Mouse (Mus musculus): ENCODE results near the gene Adgrg4.

Adgrg4 gene

DNA sequence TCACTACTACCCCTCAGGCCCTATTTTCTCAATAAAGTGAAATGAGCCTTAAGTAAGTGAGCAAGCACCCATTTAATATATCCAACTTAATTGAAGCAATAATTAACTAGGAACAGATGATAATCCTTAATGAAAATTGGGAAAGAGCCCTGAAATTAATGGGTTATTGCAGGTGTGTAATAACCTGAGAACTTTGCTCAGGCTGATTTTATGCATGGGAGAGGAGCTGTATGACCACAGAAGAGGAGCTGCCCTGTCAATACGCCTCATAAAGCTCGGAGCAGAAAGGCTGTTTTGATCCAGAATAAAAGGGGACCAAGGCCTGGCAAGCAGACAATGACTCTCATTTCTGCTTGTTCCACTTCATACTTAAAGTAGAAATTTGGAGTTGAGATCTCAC, at the start of gene Adgrg4:
Gene Adgrg4, plus strand, starts transcription at position 301 of the 400 bp plus-strand sequence.
- DNase-seq, result no peak

DNA sequence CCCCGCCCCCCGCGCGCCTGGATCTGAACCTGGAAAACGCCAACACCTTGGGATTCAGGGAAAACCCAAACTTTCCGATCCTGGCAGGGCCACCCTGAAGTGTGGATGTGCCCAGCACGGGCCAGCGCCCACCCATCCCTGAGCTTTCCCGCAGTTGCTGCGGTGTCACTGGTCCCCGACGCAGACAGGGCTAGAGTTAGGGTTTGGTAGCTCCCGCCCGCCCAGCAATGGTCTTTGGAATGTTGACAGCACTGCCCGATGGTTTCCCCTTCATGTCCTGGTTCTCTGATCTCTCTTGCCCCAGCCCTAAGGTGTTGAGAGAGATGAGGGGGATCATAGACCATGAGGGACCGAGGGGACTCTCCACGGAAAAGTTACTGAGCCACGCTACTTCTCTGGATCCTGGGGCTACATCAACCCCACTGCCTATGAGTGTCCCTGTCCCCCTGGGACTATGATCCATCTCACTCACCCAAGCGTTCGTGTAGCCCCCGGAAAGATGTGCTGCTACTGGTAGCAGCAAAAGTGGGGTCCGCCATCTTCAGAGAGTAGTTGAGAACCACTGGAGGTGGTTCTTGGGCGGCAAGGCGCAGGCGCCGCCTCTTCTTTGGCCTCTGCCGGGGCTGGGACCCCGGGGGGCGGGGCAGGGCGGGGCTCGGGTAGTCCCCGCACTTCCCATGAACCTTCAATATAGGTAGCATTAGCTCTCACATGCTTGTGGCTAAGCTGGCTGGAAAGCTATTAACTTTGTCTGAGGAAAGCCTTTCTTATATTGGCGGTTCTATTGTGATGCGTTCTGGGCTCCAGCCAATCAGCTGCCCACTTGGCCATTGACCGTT, 48.0 kb upstream of the Adgrg4 start, which contains the start of gene Map7d3:
Gene Map7d3, minus strand, starts transcription at position 562 of the 839 bp plus-strand sequence.
- peak; percentile 12 for DNase-seq

DNA sequence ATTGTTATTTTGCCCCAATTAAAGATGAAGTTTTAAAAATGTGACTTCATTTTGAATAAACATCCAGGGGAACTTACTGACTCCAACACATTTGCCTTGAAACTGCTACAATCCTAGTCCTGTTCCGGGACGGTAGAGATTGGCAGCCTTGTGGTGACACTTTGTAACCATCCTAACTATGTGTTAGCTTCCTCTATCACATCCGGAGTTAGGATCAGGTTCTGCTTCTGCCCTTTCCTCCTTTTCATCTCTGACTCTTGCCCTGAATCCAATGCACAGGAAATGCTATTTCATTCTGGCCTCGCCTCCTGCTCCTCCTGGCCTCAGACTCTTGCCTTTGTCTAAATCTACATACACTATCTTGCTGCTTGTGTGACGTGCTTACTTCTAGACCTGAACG, 42.5 kb upstream of the Adgrg4 start:
- DNase-seq, result no peak

DNA sequence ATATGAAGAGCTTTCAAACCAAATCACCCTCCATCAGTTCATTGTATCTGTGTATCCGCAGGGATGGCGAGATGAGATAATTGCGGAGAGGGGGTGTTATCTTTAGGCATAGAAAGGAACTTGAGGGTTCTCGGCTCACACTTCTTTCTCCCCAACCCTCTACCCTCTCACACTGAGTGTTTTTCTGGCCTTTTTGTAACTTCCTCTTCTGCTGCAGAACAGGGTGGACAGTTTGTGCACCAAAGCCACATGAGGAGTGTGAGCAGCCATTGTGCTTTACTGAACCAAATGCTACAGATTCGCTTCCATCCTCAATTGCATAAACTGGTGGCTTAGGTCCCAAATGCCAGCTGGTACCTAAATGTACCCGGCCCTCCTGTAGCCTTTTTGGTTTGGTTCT, 34.1 kb upstream of the Adgrg4 start:
- no peak for DNase-seq

DNA sequence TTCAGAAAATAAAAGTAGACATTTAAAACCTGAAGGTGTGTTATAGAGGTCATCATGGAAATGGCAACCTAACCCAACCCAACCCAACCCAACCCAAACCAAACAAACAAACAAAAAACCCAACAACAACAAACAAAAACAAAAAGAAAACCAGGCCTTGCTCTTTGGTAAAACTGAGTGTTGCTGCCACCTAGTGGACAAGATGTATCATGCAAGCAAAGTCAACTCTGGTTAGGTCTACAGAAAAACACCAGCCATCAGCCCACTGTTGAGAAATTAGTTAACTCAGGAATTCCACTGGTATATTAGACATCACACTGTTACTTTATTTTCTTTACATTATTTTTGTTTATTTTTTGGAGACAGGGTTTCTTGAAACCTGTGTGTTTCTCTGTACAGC, 30.6 kb upstream of the Adgrg4 start:
- peak; percentile 3 for DNase-seq

DNA sequence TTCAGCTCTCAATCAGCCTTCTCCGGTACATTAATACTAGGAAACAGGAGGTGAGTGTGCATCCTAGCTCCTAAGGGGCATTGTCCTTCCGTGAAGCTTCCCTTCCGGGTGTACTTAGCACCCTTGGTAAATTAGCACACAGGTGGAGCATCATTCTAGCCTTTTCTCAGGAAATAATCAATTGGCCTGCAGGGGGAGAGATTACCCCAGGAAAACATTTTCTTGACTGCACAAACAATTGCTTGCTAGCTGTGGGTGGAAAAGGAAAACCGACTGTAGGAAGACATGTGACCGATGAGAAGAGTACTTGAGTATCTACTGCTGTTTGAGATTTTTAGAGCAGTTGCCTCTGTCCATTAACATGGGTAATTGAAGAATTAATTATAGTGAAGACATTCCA, 28.7 kb upstream of the Adgrg4 start:
- no peak for DNase-seq

DNA sequence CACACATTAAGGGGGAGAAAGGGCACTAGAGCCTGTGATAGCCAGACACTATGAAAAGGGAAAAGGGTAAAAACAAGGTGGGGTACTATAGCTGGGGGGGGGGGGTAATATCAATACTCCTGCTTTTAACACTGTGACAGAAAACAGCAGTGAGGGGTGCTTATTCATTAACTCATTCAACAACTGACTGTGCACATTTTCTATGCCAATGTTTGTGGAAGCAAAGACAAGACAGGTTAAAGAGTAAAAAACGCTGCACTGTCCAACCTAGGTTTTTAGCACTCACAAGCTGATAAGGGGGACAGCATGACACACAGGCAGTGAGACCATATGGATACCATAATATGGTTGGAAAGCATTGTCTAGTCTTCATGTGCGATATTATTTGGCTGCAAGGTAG, 142.9 kb downstream of the Adgrg4 start:
- no peak for DNase-seq

DNA sequence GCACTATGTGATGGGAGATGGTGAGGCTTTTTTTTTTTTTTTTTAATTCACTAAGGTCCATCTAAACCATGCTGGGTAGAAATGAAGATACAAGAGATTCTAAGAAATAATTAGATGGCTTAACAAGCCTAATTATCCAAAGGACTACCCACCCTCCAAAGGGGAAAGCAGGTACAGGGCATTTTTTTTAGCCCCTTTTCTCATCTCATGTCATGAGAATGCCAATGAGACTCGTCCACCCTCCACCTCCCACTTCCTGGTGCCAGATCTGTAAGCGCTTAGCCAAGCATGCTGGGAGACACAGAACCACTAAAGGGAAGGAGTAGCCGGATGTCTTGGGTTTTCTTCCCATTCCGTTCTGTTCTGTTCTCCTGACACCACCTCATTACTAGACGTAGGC, 172.8 kb downstream of the Adgrg4 start, which contains the start of gene Brs3:
Gene Brs3, plus strand, starts transcription at position 301 of the 400 bp plus-strand sequence.
- no peak for DNase-seq

DNA sequence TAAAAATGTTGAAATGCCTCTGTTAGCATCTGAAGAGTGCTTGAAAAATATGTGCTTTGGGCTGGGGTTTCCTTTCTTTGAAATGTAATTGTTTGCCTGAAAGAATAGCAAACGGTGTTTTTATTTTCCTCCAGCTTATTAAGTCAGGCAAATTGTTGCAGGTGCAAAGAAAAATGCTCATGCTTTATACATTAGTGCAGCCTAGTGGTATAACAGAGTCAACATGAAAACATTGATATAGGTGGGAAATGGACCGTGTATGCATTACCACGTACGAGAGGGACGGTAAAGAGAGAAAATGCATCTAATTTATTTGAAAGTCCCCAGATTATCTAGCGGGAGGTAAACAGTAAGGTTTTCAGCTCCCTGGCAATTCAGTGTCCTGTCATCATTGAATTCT, 173.9 kb downstream of the Adgrg4 start:
- DNase-seq, result no peak
